In the genomic region with DNA sequence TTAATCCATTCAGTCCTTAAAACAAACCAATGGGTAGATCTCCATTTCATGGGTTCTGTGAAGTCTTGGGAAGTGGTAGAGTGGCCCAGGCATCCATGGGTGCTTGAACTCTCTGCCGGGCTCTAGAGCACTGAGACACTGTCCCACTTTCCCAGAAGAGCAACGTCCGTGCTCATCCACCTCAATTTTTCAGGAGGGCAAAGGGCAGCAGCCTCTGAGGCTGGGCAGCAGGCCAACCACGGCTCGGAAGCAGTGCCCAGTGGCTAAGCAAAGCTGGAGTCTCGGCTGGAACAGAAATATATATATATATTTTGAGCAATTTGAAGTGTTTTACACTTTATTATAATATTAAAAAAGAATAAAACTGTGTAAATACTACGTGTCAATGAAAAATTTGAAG, we compare ENCODE assay signal across 21 mouse cellular contexts. TPM values are rescaled to one million over a fixed set of nuclear protein-coding genes. Genes with fewer than 3 reads are reported as not detected.
A peak's percentile ranks its signal among the peaks of the same experiment; 100 is the strongest.
DNase-seq lines count a peak whose midpoint lies in the region; ATAC-seq and TF ChIP-seq lines count a peak whose summit lies in the region.
"Had no signal": no experiment of that assay in that cellular context is flagged by ENCODE, and none has a peak within 500 bp of the region (broad histone marks: within the 10 kb centered on the region; RNA-seq: fewer than 3 reads in every experiment).

No protein-coding gene starts in this region.

- 0 out of 2 replicates have a peak, but pooled peaks cover 3% of the 10 kb centered on the region for H3K4me1 ChIP-seq in intestine, postnatal 0 days (replicated peaks; ENCODE audit: control insufficient read depth, insufficient read depth, low read length)
- H3K4me1 ChIP-seq in intestine, embryonic 15.5 days (replicated peaks): no peaks in the 10 kb centered on the region
- H3K4me1 ChIP-seq: forebrain, embryonic 13.5 days; hindbrain, embryonic 13.5 days; midbrain, embryonic 15.5 days; neural tube, embryonic 15.5 days had no signal

- no peak overlapping the region for H3K4me2 ChIP-seq in intestine, postnatal 0 days (replicated peaks; ENCODE audit: low read depth)
- H3K4me2 ChIP-seq in intestine, embryonic 15.5 days (replicated peaks): no peak overlapping the region
- H3K4me2 ChIP-seq: forebrain, embryonic 13.5 days; hindbrain, embryonic 13.5 days; midbrain, embryonic 15.5 days; neural tube, embryonic 15.5 days had no signal

- no peak for ATAC-seq in intestine, postnatal 0 days
- ATAC-seq in intestine, embryonic 15.5 days: no peak
- ATAC-seq: activated CD4-positive, CD25-positive, alpha-beta regulatory T cell, adult 4 months; forebrain, embryonic 13.5 days; inflammation-experienced regulatory T-cells, adult 6 months; midbrain, embryonic 15.5 days had no signal

- no peaks in the 10 kb centered on the region for H3K27me3 ChIP-seq in intestine, postnatal 0 days (replicated peaks; ENCODE audit: control insufficient read depth, insufficient read depth, low read length)
- no peaks in the 10 kb centered on the region for H3K27me3 ChIP-seq in intestine, embryonic 15.5 days (replicated peaks)
- H3K27me3 ChIP-seq: forebrain, embryonic 13.5 days; hindbrain, embryonic 13.5 days; midbrain, embryonic 15.5 days; neural tube, embryonic 15.5 days had no signal

- no peak for TF ChIP-seq CTCF in intestine, postnatal 0 days (IDR thresholded peaks at IDR 0.05; ENCODE audit: low read depth)

- H3K9ac ChIP-seq in intestine, postnatal 0 days (ENCODE audit: low read depth, low read length): no peak overlapping the region
- H3K9ac ChIP-seq in intestine, embryonic 15.5 days: no peak overlapping the region
- H3K9ac ChIP-seq: forebrain, embryonic 13.5 days; hindbrain, embryonic 13.5 days; liver, embryonic 14.5 days; midbrain, embryonic 15.5 days; neural tube, embryonic 15.5 days had no signal

- WGBS in intestine, postnatal 0 days: 44% methylated on average over 7 of the region's 7 CpGs
- 75% methylated on average over 7 of the region's 7 CpGs for WGBS in intestine, embryonic 15.5 days

- H3K36me3 ChIP-seq in intestine, postnatal 0 days (ENCODE audit: control insufficient read depth, insufficient read depth): no peaks in the 10 kb centered on the region
- no peaks in the 10 kb centered on the region for H3K36me3 ChIP-seq in intestine, embryonic 15.5 days
- H3K36me3 ChIP-seq: embryonic facial prominence, embryonic 10.5 days; hindbrain, embryonic 13.5 days; limb, embryonic 10.5 days; midbrain, embryonic 15.5 days; neural tube, embryonic 15.5 days had no signal

- intact Hi-C loops in left cerebral cortex, postnatal 10 days (cut with DNase I): no loop called here

- H3K4me3 ChIP-seq in intestine, postnatal 0 days (ENCODE audit: low read depth, low read length): no peak overlapping the region
- no peak overlapping the region for H3K4me3 ChIP-seq in intestine, embryonic 15.5 days (replicated peaks)
- H3K4me3 ChIP-seq: embryonic facial prominence, embryonic 10.5 days; forebrain, embryonic 13.5 days; hindbrain, embryonic 13.5 days; left cerebral cortex, adult 2 months; limb, embryonic 10.5 days; midbrain, embryonic 15.5 days; neural tube, embryonic 15.5 days had no signal

- H3K9me3 ChIP-seq in intestine, postnatal 0 days (ENCODE audit: control insufficient read depth): no peaks in the 10 kb centered on the region
- no peaks in the 10 kb centered on the region for H3K9me3 ChIP-seq in intestine, embryonic 15.5 days
- H3K9me3 ChIP-seq: forebrain, embryonic 13.5 days; limb, embryonic 10.5 days; midbrain, embryonic 15.5 days; neural tube, embryonic 15.5 days had no signal

- peak overlapping the region; percentile 73 for H3K27ac ChIP-seq in intestine, postnatal 0 days (ENCODE audit: low read depth, low read length)
- H3K27ac ChIP-seq in intestine, embryonic 15.5 days: no peak overlapping the region
- H3K27ac ChIP-seq: embryonic facial prominence, embryonic 10.5 days; forebrain, embryonic 13.5 days; hindbrain, embryonic 13.5 days; left cerebral cortex, adult 2 months; limb, embryonic 10.5 days; midbrain, embryonic 15.5 days; neural tube, embryonic 15.5 days had no signal

- DNase-seq in 3134 (ENCODE audit: extremely low read depth, insufficient read length, low spot score) (peak; percentile 24), MN1 (ENCODE audit: low spot score) (peak; percentile 12)
- peak; percentile 71 for DNase-seq in kidney, postnatal 14 days
- DNase-seq in left cerebral cortex, postnatal 10 days (ENCODE audit: extremely low spot score in 1 of 2, low spot score in 2 of 2): no peak
- no peak for DNase-seq in Muller cell, postnatal 12 days (ENCODE audit: inconsistent ontology term)
- DNase-seq: layer of hippocampus, adult 9-11 months; lung, postnatal 14 days; spleen, adult 18-20 months; thymus, postnatal 36 days had no signal

RNA-seq across cellular contexts. Expression of a gene that starts 31.4 kb away (rescaled TPM):
- polyA plus RNA-seq in intestine, postnatal 0 days (2015; fragmentation: Nextera tagmentation; extraction: Ambion mirVana): 29.2 and 29.9 TPM in 2 replicates
- 12.0 and 14.0 TPM in 2 replicates for polyA plus RNA-seq in intestine, embryonic 15.5 days (2015; fragmentation: Nextera tagmentation; extraction: Ambion mirVana)
- 1 to 10 TPM; 1.7 to 2.9 TPM for total RNA-seq in left cerebral cortex, postnatal 10 days (2021)

RNA-seq across cellular contexts. Expression of a gene that starts 32.1 kb away (rescaled TPM):
- polyA plus RNA-seq in intestine, postnatal 0 days (2015; fragmentation: Nextera tagmentation; extraction: Ambion mirVana): 10.6 and 11.8 TPM in 2 replicates
- 8.6 TPM in 2 replicates for polyA plus RNA-seq in intestine, embryonic 15.5 days (2015; fragmentation: Nextera tagmentation; extraction: Ambion mirVana)
- 1 to 10 TPM; 1.8 to 2.1 TPM for total RNA-seq in left cerebral cortex, postnatal 10 days (2021)

RNA-seq across cellular contexts. Expression of a gene that starts 35.5 kb away (rescaled TPM):
- 7.1 and 9.7 TPM in 2 replicates for polyA plus RNA-seq in intestine, postnatal 0 days (2015; fragmentation: Nextera tagmentation; extraction: Ambion mirVana)
- 1.2 and 2.2 TPM in 2 replicates for polyA plus RNA-seq in intestine, embryonic 15.5 days (2015; fragmentation: Nextera tagmentation; extraction: Ambion mirVana)
- total RNA-seq in left cerebral cortex, postnatal 10 days (2021): under 1 TPM; 0.54 to 0.89 TPM

Comparison
In these comparisons a context has a peak if more than half of its experiments do, and no peak if none do; other contexts are left out.
1. DNase-seq: peak in 3134 (single experiment), MN1 (single experiment) and kidney, postnatal 14 days (single experiment); none in left cerebral cortex, postnatal 10 days (0 of 2) and Muller cell, postnatal 12 days (single experiment).